Mouse (Mus musculus): ENCODE results near the gene Nrap. TPM values are rescaled to one million over a fixed set of nuclear protein-coding genes. Genes with fewer than 3 reads are reported as not detected.

Nrap gene
- polyA plus RNA-seq, 1 experiment = not detected

- H3K27ac ChIP-seq (ENCODE audit: insufficient read depth, low read length) = no peak overlapping the region
- H3K4me1 ChIP-seq (ENCODE audit: control insufficient read depth, insufficient read depth, low read length) = no peaks in the 10 kb centered on the region
Observed at GRCm38 (mm10) chr19:56288436-56288835, 101.4 kb downstream of the Nrap start.

GRCm38 (mm10) chr19:56287580-56288367, 102.1 kb downstream of the Nrap start:
- TF ChIP-seq EP300 (IDR thresholded peaks at IDR 0.05; ENCODE audit: insufficient read depth, low read depth, low read length) = no peak
- TF ChIP-seq POLR2A (IDR thresholded peaks at IDR 0.05; ENCODE audit: insufficient read depth, low read length) = no peak
- no peak for TF ChIP-seq CTCF (IDR thresholded peaks at IDR 0.05; ENCODE audit: low read depth, low read length)
- Histone ChIP-seq H3K36me3 (ENCODE audit: control insufficient read depth, insufficient read depth, low read length, poor library complexity, severe bottlenecking) (no peaks in the 10 kb centered on the region), H3K4me1 (ENCODE audit: control insufficient read depth, insufficient read depth, low read length) (no peaks in the 10 kb centered on the region), H3K27me3 (ENCODE audit: control insufficient read depth, insufficient read depth, low read length, poor library complexity, severe bottlenecking) (no peaks in the 10 kb centered on the region), H3K4me3 (ENCODE audit: low read depth, low read length) (no peak overlapping the region), H3K27ac (ENCODE audit: insufficient read depth, low read length) (no peak overlapping the region), H3K9me3 (replicated peaks; ENCODE audit: control insufficient read depth, insufficient read depth, low read length, poor library complexity, severe bottlenecking) (no peaks in the 10 kb centered on the region), H3K9ac (ENCODE audit: low read depth, poor library complexity, severe bottlenecking) (no peak overlapping the region)

More at GRCm38 (mm10) chr19:56288436-56288835, 101.4 kb downstream of the Nrap start:
- no peaks in the 10 kb centered on the region for H3K9me3 ChIP-seq (replicated peaks; ENCODE audit: control insufficient read depth, insufficient read depth, low read length, poor library complexity, severe bottlenecking)
- no peaks in the 10 kb centered on the region for H3K36me3 ChIP-seq (ENCODE audit: control insufficient read depth, insufficient read depth, low read length, poor library complexity, severe bottlenecking)
- TF ChIP-seq POLR2A (IDR thresholded peaks at IDR 0.05; ENCODE audit: insufficient read depth, low read length) (no peak), EP300 (IDR thresholded peaks at IDR 0.05; ENCODE audit: insufficient read depth, low read depth, low read length) (no peak), CTCF (IDR thresholded peaks at IDR 0.05; ENCODE audit: low read depth, low read length) (no peak)
- no peak overlapping the region for H3K9ac ChIP-seq (ENCODE audit: low read depth, poor library complexity, severe bottlenecking)
- no peak overlapping the region for H3K4me3 ChIP-seq (ENCODE audit: low read depth, low read length)
- H3K27me3 ChIP-seq (ENCODE audit: control insufficient read depth, insufficient read depth, low read length, poor library complexity, severe bottlenecking) = no peaks in the 10 kb centered on the region

DNA sequence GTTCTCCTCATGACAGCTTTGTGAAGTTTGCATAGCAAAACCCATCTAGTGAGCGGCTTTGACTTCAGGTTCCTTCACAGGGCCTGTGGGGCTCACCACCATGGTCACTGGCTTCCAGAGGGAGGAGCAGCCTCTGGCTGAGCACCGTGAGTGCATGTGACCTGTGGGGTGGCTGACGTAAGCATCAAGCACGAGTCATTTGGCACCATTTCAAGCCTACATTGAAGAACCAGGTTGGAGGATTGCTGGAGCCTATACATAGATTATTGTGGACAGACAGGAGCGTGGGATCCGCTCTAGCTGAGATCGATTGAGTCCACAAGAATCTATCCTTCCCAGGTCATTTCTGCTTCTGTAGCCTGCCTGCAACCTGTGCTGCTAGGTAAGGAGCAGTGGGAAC, 103.0 kb downstream of the Nrap start, which contains the start of gene Habp2:
Gene Habp2 (plus strand): TSS at position 272 of the 400 bp plus-strand sequence.
- TF ChIP-seq POLR2A (IDR thresholded peaks at IDR 0.05; ENCODE audit: insufficient read depth, low read length) = no peak
- no peak for TF ChIP-seq EP300 (IDR thresholded peaks at IDR 0.05; ENCODE audit: insufficient read depth, low read depth, low read length)
- H3K4me1 ChIP-seq (ENCODE audit: control insufficient read depth, insufficient read depth, low read length) = no peaks in the 10 kb centered on the region
- H3K27ac ChIP-seq (ENCODE audit: insufficient read depth, low read length) = no peak within 1 kb of the TSS
- no peaks in the 10 kb centered on the region for H3K9me3 ChIP-seq (replicated peaks; ENCODE audit: control insufficient read depth, insufficient read depth, low read length, poor library complexity, severe bottlenecking)
- no peak within 1 kb of the TSS for H3K9ac ChIP-seq (ENCODE audit: low read depth, poor library complexity, severe bottlenecking)
- no peak within 1 kb of the TSS for H3K4me3 ChIP-seq (ENCODE audit: low read depth, low read length)
- no peaks in the 10 kb centered on the region for H3K27me3 ChIP-seq (ENCODE audit: control insufficient read depth, insufficient read depth, low read length, poor library complexity, severe bottlenecking)
- H3K36me3 ChIP-seq (ENCODE audit: control insufficient read depth, insufficient read depth, low read length, poor library complexity, severe bottlenecking) = no peaks in the 10 kb centered on the region

- Histone ChIP-seq H3K27me3 (ENCODE audit: control insufficient read depth, insufficient read depth, low read length, poor library complexity, severe bottlenecking) (no peaks in the 10 kb centered on the region), H3K36me3 (ENCODE audit: control insufficient read depth, insufficient read depth, low read length, poor library complexity, severe bottlenecking) (no peaks in the 10 kb centered on the region), H3K4me3 (ENCODE audit: low read depth, low read length) (no peak overlapping the region), H3K9ac (ENCODE audit: low read depth, poor library complexity, severe bottlenecking) (no peak overlapping the region), H3K4me1 (ENCODE audit: control insufficient read depth, insufficient read depth, low read length) (no peaks in the 10 kb centered on the region), H3K9me3 (replicated peaks; ENCODE audit: control insufficient read depth, insufficient read depth, low read length, poor library complexity, severe bottlenecking) (no peaks in the 10 kb centered on the region), H3K27ac (ENCODE audit: insufficient read depth, low read length) (no peak overlapping the region)
- TF ChIP-seq POLR2A (IDR thresholded peaks at IDR 0.05; ENCODE audit: insufficient read depth, low read length) (no peak), CTCF (IDR thresholded peaks at IDR 0.05; ENCODE audit: low read depth, low read length) (no peak), EP300 (IDR thresholded peaks at IDR 0.05; ENCODE audit: insufficient read depth, low read depth, low read length) (no peak)
Observed at GRCm38 (mm10) chr19:56285222-56285621, 104.6 kb downstream of the Nrap start.

DNA sequence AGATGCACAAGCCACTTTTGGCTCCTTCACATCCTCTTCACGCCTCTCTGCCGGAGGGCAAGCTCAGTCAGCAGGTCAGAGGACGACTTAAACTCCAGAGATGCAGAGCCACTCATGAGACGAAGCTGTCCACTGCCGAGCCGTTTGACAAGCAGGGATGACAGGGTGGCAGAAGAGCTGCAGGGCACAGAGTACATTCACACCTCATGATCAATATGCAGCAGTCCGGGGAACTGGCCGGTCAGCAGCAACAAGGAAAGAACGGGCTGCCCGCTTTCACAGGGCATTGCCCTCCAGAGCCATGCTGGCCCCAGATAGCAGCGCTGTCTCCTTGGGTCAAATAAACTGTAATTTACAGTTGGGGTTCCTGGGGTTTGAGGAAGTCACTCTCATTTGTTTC, 111.5 kb downstream of the Nrap start:
- H3K4me3 ChIP-seq (ENCODE audit: low read depth, low read length) = no peak overlapping the region
- TF ChIP-seq EP300 (IDR thresholded peaks at IDR 0.05; ENCODE audit: insufficient read depth, low read depth, low read length) (no peak), POLR2A (IDR thresholded peaks at IDR 0.05; ENCODE audit: insufficient read depth, low read length) (no peak), CTCF (IDR thresholded peaks at IDR 0.05; ENCODE audit: low read depth, low read length) (no peak)
- H3K27ac ChIP-seq (ENCODE audit: insufficient read depth, low read length) = no peak overlapping the region
- no peaks in the 10 kb centered on the region for H3K36me3 ChIP-seq (ENCODE audit: control insufficient read depth, insufficient read depth, low read length, poor library complexity, severe bottlenecking)
- no peak overlapping the region for H3K9ac ChIP-seq (ENCODE audit: low read depth, poor library complexity, severe bottlenecking)
- H3K27me3 ChIP-seq (ENCODE audit: control insufficient read depth, insufficient read depth, low read length, poor library complexity, severe bottlenecking) = no peaks in the 10 kb centered on the region
- H3K4me1 ChIP-seq (ENCODE audit: control insufficient read depth, insufficient read depth, low read length) = no peaks in the 10 kb centered on the region
- no peaks in the 10 kb centered on the region for H3K9me3 ChIP-seq (replicated peaks; ENCODE audit: control insufficient read depth, insufficient read depth, low read length, poor library complexity, severe bottlenecking)

GRCm38 (mm10) chr19:56277951-56278350, 111.9 kb downstream of the Nrap start:
- H3K27me3 ChIP-seq (ENCODE audit: control insufficient read depth, insufficient read depth, low read length, poor library complexity, severe bottlenecking) = no peaks in the 10 kb centered on the region
- no peak overlapping the region for H3K27ac ChIP-seq (ENCODE audit: insufficient read depth, low read length)
- H3K9me3 ChIP-seq (replicated peaks; ENCODE audit: control insufficient read depth, insufficient read depth, low read length, poor library complexity, severe bottlenecking) = no peaks in the 10 kb centered on the region
- H3K4me1 ChIP-seq (ENCODE audit: control insufficient read depth, insufficient read depth, low read length) = no peaks in the 10 kb centered on the region
- no peak overlapping the region for H3K4me3 ChIP-seq (ENCODE audit: low read depth, low read length)
- H3K9ac ChIP-seq (ENCODE audit: low read depth, poor library complexity, severe bottlenecking) = no peak overlapping the region
- H3K36me3 ChIP-seq (ENCODE audit: control insufficient read depth, insufficient read depth, low read length, poor library complexity, severe bottlenecking) = no peaks in the 10 kb centered on the region
- TF ChIP-seq CTCF (IDR thresholded peaks at IDR 0.05; ENCODE audit: low read depth, low read length) = no peak
